Mouse (Mus musculus) CD4-positive, CD25-positive, alpha-beta regulatory T cell, adult 9 weeks (primary cell): Measurements from ENCODE around the gene Nsg2. TPM values are rescaled to one million over a fixed set of nuclear protein-coding genes. Genes with fewer than 3 reads are reported as not detected.

ENCODE experiments used
- polyA plus RNA-seq: library from polyadenylated mRNA; unstranded; fragments of 100-300 nt; shearing (Covaris generic); gene quantifications from one replicate; pipeline ENCODE4 v1.2.1, GENCODE M21; 2017

Gene Nsg2
- polyA plus RNA-seq = 175 TPM

GRCm38 (mm10) chr11:32000281-32000680, at the start of gene Nsg2:
Gene Nsg2, plus strand, starts transcription at chr11:32000463.

GRCm38 (mm10) chr11:31965256-31966134, 34.8 kb upstream of the Nsg2 start, which contains the start of gene 4930524B15Rik:
Gene 4930524B15Rik, plus strand, starts transcription at chr11:31965592.

Other genes starting within 250 kb of the Nsg2 start
- gene Cpeb4, start 128.3 kb upstream of the Nsg2 start, polyA plus RNA-seq = 12.6 TPM
- gene 4930524B15Rik, start 34.9 kb upstream of the Nsg2 start, polyA plus RNA-seq = not detected
- 16.3 TPM for gene Il9r, start 199.8 kb downstream of the Nsg2 start, polyA plus RNA-seq
- gene Snrnp25, start 205.0 kb downstream of the Nsg2 start, polyA plus RNA-seq = 55.7 TPM
- 0.58 TPM for gene Rhbdf1, start 221.8 kb downstream of the Nsg2 start, polyA plus RNA-seq
- gene Mpg, start 226.0 kb downstream of the Nsg2 start, polyA plus RNA-seq = 41.0 TPM